Mouse (Mus musculus) thymus, adult 18-20 months (tissue): ENCODE results near the gene Sgcd.
"Not testable (repeated sequence)": the region's sequence is repeated elsewhere in the genome, so short reads cannot be mapped to it uniquely, and the experiment has no call there.

Experiments used
- DNase-seq, 2 experiments: peaks; one replicate each; pipeline ENCODE4 v3.0.0; 2022; ENCODE audit warnings: mixed read lengths in 2 of 2

Sgcd gene

DNA sequence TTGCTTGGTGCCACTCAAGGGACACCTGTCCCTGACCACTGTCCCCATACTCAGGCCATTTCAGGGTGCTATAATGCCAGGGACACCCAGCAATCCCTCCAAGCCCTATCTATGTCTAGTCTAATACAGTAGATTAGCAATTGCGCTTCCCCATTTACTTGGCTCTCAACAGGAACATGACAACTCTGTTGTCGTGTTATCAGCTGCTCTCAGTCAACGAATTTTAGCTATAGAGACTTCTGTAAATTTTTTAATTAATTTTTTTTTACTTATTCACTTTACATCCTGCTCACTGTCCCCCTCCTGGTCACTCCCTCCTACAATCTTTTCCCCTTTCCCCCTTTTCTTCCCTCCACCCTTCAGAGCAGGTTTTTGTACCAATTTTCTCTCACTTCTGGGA lies 542.4 kb downstream of the Sgcd start:
- no peak for DNase-seq

DNA sequence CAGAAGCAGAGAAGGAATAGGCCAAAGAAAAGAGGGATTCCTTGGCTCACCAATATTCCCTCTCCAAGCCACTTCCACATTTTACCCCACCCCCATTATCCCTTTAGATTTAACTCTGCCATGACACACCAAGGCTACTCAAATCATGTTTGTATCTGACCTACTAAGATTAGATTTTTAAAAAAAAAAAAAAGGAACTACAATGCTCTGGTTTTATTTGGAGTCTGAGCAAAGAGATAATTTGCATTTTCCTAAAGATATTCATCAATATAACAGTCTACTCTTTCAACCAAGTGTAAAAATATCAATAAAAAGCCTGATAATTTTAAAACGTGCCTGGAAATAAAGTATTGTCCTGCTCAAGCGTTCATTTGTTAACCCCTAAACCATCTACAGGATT lies 543.1 kb downstream of the Sgcd start:
- DNase-seq = no peak

DNA sequence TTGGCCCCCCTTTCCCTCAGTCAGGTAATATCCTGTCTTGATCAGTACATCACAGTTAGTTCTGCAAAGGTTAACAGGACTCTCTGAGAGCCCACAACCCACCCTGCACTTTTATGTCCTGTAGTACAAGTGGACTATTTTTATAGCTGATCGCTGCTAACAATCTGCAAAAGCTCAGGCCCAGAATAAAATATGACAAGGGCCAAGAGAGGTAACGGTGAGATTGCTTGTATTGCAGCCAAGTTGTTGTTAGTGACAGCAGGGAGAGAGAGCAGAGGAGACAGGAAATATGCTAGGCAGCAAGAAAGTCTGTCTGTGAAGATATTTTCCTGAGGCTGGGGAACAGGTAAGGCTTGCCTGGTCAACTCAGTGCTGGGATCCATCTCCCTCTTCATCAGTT lies 546.5 kb downstream of the Sgcd start:
- DNase-seq = no peak

DNA sequence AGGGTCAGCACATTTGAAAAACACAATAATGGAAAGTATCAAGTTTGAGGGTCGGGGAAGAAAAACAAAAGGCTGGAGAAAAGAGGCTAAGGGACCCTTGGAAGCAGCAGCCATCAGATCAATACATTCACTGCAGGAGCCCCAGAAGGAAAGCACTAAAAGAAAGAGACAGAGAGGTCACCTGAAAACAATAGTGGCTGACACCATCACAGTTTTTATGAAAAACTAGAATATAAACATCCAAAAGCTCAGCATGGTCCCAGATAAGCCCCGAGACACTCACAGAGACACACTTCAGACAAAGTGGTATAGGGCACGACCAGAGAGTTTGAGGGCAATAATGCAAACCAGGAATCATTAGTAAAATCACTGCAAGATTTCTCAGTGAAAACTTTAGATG lies 589.2 kb downstream of the Sgcd start:
- no peak for DNase-seq

DNA sequence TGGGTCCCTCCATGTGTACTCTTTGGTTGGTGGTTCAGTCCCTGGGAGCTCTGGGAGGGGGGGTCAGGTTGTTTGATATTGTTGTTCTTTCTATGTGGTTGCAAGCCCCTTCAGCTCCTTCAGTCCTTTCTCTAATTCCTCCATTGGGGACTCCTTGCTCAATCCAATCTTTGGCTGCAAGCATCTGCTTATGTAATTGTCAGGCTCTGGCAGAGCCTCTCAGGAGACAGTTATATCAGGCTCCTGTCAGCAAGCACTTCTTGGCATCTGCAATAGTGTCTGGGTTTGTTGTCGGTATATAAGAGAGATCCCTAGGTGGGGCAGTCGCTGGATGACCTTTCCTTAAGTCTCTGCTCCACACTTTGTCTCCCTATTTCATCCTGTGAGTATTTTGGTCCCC lies 598.0 kb downstream of the Sgcd start:
- DNase-seq = not testable (repeated sequence)

DNA sequence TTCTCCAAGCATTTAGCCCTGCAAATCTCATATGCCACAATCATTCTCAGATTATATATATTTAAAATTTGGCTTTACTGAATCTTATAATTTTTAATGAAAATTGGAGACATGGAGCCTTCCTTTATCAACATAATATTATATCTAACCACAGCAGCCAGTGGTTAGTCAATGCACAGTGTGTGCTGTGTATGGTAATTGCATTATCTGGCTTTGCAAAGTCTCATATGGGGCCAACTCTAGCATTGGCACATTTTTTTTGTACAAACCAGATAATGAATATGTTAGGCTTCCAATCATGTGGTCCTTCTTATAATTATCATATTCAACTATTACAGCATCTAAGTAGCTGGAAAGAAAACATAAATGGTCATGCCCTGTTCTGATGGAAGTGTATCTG lies 599.4 kb downstream of the Sgcd start:
- no peak for DNase-seq

DNA sequence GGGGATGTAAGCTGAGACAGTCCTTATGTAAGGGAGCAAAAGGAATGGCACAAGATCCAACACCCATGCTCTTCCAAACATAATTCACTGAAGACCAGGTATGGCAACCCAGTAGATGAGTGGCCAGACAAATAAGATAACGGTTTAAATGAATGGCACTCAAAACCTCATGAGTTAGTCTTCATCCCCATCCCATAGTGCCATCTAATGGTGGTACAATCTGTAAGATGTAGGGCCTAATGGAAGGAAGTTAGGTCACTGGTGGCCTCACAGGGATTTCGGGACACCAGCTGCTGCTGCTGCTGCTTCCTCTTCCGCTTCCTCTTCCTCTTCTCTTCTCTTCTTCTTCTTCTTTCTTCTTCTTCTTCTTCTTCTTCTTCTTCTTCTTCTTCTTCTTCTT lies 601.0 kb downstream of the Sgcd start:
- DNase-seq = no peak

DNA sequence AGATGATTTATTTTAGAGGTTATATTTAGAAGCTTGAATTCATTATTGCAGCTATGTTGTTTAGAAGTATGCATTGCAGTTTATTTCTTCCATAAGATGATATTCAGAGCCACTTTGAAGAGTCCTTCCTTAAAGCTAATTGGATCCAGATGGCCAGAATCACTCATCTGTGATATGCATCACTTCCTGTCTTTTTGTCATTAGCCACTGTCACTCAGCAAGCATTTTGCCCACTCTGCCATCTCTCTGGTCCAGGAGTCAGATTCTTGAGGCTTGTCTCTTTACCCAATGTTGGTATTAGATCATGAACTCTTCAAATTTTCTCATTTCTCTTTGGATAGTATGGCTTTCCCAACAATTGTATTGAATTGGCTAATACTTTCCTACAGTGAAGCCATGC lies 602.6 kb downstream of the Sgcd start:
- DNase-seq = no peak

DNA sequence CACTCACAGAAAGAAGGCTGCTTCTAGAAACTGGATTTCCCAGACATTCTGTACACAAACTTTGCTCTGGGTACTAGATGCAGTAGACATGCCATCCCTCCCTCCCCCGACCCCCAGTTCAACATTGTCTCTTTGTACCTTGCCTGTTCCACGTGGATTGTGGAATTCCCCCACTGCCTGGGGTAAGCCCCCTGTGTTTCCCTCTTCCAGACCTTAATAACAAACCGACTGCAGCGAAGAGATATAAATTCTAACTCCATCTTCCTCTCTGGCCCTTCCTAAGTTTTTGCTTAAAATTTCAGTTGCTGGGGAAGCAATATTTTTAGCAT lies 609.2 kb downstream of the Sgcd start:
- DNase-seq = no peak

DNA sequence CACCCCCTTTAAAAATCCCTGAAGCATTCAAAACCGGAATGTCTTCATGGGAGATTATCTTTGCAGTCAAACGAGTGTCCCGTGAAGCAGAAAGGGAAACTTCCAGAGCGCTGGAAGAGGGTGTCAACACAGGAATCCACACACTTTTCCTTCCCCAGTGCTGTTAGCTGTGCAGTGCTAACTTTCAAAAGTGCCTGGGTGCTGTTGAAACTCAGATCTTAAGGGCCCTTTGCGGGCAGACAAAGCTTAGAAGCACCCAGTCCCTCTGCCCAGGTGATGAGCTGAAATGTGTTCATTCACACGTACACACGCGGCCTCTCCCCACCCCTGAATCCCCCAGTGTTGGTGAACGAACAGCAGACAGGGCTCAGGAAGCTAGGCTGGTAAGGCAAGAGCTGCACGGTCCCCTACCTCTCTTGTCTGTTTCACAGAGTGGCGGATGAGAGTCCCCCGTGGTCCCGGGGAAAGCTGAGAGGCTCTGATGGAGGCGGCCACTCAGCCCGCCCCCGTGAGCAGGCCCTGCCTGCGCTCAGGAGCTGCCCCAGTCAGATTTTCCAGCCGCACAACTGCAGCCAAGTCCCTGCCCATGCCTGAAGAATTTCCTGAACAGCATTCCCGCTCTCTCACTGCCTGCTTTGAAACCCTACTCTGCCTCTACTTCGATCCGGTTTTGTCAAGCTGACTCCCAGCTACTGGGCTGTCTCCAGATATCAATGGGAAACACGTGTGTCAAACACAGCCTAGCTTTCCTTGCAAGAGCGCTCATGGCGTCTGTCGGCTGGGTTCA lies 609.7 kb downstream of the Sgcd start:
- DNase-seq = peak; percentile 1 to 3

DNA sequence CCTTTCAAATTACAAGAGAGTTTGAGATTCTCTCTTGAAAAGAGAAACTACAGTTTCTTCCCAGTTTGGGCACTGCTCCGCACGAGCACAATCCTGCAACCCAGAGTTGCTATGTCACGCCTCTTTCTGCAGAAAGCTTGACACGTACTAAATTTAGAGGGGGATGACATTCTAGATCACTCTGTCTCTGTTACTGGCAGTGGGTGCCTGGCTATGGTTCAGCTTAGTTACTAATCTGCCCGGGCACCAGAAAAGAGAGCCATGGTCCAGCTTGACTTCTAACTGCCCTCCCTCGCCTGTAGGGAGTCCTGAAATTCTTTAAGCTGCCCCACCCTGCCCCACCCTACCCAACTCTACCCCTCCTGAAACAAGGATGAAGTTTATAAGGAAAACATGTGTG lies 611.3 kb downstream of the Sgcd start:
- DNase-seq = no peak

DNA sequence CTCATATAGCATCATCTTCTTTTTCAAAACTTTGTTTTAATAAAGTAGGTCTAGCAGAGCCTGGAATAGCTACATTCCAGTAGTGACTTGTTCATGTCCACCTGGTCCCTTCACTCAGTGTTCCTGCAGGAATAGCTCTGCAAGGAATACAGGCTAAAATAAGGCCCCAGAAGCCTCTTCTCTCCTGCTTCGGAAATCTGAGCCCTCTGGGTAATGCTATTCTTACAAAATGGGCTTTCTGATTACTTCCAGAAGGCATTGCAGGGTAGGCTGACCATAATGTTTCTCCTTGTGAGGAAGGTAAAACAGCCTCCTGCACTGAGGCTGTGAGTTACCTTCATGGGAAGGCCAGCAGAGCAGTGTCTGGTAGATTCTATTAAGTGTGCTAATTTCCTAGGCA lies 611.9 kb downstream of the Sgcd start:
- DNase-seq = no peak

DNA sequence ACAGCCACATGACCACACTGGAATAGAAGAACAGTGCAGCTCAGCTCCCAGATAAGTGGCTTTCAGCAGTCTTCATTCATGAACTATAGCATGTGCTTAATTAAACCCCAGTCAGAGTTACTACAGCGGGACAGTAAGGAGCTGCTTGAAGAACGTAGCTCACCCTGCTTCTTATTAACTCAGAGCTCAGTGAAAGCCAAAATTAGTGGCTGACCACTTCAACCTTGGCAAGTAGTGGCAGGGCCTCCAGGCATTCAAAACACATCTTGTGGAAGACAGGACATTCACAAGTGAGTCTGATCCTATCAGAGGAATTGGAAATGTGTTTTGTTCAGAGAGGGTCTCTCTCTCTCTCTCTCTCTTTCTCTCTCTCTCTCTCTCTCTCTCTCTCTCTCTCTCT lies 617.2 kb downstream of the Sgcd start:
- no peak for DNase-seq

DNA sequence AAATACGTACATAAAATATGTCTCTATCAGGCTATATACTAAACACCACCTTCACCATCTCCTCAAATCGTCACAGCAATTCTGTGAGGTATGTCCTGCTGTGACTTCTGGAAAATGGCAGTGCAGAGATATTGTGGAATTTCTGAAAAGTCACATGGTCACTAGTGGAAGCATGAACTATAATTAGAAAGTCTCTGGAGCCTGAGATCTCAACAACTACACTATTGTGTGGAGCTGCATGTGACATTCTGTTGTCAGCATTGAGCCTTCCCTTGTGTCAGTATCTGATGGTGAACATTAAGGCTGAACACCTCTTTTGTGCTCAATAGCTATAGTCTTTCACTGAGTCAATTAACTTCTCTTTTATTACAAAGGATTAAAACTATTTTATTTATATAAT lies 637.2 kb downstream of the Sgcd start:
- DNase-seq = no peak

DNA sequence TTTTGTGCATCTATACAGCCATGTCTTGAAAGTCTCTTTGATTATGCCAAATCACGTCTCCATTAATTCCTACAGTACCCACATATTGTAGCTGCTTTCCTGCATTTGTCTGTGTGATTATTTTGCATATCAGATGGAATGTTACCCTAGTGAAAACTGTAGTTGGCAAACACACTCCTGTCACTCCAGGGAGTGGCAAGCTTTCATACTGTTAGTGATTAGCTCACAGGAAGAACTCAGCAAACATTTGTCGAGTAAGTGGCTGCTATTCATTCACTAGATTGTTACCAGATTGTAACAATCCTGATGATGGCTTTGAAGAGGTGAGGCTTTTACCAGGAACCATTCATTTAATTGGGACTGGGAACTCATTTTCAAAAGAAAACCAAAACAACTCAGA lies 645.3 kb downstream of the Sgcd start:
- DNase-seq = no peak

DNA sequence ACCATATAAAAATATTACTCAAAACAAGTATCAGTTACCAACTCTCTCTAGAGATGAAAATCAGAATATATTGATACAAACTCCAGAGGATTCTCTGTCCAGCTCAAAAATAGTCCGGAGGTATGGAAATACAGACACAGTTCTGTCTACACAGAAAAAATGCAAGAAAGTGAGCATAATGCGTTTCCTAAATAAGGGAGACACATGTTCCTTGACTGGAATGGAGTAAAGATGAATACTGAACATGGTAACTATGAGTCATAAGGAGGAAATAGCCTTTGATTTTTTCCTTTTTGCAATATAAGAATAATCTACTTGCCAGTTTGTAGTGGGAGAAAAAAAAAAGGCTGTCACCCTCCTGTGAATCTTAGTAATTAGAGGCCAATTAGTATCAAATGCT lies 655.1 kb downstream of the Sgcd start:
- no peak for DNase-seq

DNA sequence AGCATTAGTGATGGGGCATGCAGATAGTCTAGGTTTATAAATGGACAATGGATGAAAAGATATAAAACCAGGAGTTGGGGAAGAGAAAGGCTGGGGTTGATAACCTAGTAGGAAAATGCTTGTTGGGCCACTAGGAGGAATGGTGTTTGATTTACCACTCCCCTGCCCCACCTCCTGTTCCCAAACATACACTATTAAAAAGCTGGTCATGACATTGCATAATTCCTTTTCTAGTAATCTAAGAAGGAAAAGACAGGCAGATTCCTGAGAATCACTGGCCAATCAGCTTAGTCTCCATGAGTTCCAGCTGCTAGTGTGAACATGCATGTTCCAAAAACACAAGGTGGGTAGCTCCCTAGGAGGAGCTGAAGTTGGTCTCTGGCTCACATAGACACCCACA lies 683.2 kb downstream of the Sgcd start:
- DNase-seq = no peak

DNA sequence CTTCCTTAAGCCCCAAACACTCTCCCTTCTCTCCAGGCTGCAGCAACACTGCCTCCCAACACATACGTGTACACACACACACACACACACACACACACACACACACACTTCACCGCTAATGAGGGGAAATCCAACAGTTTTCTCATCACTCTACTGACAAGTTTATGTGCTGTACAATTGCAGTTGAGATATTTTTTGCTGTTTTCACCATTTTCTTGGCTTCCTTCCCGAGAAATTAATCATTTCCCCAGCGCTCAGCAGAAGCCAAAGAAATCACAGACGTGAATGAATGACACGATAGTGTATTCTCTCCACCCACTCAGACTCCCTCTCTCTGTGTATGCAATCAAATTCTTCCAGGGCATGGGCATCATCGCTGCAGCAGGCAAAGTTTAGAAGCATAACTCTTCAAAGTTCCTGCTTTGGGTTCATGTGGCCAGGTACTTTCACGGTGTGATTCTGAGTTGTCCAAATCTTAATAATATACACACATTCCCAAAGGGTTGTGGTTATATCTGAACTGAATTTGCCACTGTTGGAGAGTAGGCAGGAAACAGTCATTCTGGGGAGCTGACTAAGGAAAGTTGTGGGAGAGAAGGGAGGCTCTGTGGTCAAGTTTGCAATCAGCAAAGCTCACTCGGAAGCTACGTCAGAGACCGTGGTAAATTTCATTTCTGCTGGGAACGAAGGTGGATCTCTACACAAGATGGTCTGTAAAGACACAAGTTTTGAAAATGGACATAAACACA lies 683.9 kb downstream of the Sgcd start:
- DNase-seq = no peak

DNA sequence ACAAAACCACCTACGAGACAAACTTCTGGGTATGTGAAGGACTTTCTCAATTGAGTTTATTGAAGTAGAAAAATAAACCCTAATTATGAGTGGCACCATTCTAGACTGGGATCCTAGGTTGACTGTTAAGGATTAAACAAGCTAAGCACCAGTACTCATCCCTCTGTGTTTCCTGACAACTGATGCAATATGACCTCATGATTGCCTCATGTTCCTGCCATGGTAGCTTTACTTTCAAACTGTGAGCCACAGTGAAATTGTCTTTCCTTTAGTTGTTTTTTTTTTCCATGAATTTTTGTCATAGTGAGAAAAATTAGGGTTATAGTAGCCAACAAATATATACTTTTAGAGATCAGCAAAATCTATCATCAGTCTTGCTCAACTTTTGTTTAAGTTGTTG lies 689.0 kb downstream of the Sgcd start:
- no peak for DNase-seq

DNA sequence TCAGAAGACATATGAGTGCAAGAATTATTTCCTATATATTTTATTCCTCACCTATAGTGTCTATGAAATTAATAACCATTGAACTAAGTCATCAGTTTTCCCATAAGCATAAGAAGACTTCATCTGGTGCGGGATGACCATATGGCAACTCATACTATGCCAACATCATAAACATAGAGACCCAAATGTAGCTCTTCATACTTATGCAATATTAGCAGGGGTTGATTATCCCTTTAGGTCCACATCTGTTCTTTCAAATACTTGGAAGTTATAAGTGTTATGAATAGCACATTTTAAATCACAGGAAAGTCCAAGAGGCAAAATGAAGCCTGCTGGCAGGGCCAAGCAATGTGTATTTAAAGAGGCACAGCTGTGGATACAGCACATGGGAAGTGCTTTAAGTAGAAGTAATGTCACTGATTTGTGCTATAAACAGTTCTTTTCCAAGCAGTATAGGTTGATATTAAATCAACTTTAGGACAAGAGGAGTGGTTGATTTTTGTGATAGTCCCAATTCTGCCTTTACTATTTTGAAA lies 690.9 kb downstream of the Sgcd start:
- DNase-seq = no peak

DNA sequence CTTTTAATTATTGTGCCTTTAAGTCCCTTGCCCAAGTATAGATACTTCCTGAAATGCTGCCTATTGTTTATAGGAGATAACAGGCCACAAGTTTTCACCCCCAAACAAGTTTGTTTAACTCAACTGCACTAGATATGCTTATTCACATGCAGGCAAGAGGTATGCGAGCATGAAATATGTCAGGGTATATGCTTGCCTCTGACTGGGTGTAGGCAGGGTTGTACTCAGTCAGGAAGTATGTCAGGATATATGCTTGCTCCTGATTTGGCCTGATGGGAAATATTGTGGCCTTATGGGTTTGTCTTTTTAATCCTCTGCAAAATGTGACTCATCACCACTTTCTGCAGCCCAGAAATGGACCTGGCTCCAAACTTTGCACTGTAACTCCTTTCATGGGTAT lies 694.0 kb downstream of the Sgcd start:
- no peak for DNase-seq

DNA sequence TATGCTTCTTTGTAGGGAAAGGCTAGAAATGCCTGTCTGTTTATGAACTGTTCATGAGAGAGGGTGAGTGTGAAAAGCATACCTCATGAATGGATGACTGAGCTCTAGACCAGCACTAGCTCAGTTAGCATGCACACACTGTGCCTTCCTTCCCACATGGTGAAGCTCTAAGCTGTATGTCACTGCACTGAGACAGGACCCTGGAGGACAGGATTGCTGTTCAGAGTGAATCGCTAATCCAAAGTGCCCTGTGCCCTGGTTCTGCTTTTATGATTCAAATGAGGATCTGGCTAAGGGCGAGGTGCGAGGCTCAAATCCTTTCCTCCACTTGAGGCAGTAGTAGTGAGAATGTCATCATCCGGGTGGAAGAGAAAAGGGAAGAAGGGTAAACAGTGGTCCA lies 712.2 kb downstream of the Sgcd start:
- DNase-seq = no peak

DNA sequence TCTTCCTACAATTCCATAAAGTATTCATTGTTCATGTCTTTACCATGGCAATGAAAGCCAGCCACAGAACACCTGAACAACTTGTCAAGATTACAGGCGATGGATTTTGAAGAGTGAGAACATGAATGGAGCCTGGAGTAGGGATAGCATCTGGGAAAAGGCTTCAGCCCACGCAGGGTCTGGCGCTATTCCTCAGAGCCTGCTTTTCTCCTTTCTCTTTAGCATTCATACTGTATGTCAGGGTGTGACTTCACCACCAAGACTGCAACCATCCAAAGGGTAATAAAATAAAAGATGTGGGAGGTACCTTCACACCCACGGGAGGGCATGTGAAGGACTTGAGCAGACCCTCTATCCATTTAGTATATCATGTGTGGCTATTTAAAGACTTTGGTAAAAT lies 720.2 kb downstream of the Sgcd start:
- no peak for DNase-seq

DNA sequence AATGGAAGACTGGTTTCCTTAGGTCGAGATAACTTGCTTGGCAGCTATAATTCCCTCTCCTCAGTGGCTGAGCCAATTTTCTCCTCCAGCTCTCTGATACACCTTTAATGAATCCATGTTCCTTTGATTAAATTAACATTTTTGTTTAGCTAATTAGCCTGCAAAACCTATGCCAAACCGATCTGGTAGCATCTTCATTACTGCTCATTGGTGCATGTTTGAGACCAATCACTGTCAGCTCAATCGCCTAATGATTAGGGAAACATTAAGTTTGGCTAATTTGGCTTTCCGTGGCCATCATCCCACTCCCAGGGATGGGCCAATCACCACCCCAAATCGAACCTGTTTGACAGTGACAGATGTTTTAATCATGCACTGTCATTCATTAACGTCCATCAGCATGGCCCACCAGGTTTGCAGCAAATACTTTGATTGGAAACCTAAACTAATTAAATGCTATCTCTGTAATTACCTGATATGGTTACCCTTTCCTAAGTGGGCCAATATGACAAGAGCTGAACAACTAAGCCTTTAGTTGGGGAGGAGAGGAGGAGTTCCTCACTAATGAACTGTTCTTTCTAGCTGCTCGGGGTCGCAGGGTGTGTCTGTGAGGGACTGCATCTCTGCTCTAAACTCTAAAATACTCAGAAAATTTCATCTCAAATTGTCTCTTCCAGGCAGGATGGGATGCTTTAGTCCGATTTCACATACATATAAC lies 724.3 kb downstream of the Sgcd start:
- DNase-seq = no peak
